Mouse (Mus musculus) gastrocnemius, postnatal 10 days (tissue): Measurements from ENCODE around the gene Zfp37. TPM values are rescaled to one million over a fixed set of nuclear protein-coding genes. Genes with fewer than 3 reads are reported as not detected.
"Not testable (repeated sequence)": the region's sequence is repeated elsewhere in the genome, so short reads cannot be mapped to it uniquely, and the experiment has no call there.

Experiments
- DNase-seq: peaks from one replicate; pipeline ENCODE4 v3.0.0; 2021; ENCODE audit warnings: mixed read lengths
- long read RNA-seq, 2 experiments: library from polyadenylated mRNA; stranded (forward); transcript quantifications; one replicate each; pipeline ENCODE4 v2.0.0; 2021
- total RNA-seq, 2 experiments: library from RNA; stranded (reverse); gene quantifications; 2 replicates each; pipeline ENCODE4 v1.2.3; 2021

The Zfp37 gene
- 1 to 10 TPM; 3.0 to 3.3 TPM for total RNA-seq
- long read RNA-seq, experiment 1, partial matches to known transcripts = 0 of 2 reads
- long read RNA-seq, experiment 1, other reads (novel, unspliced or antisense) = 0 of 2 reads
- long read RNA-seq, experiment 2 = 0 reads

- DNase-seq = peak; percentile 5
These were observed at the start of gene Zfp37 for GRCm38 (mm10) chr4:62230769-62231168. Gene Zfp37, minus strand, starts transcription at chr4:62231047.

GRCm38 (mm10) chr4:62278081-62278480, 47.2 kb upstream of the Zfp37 start:
- no peak for DNase-seq

DNA sequence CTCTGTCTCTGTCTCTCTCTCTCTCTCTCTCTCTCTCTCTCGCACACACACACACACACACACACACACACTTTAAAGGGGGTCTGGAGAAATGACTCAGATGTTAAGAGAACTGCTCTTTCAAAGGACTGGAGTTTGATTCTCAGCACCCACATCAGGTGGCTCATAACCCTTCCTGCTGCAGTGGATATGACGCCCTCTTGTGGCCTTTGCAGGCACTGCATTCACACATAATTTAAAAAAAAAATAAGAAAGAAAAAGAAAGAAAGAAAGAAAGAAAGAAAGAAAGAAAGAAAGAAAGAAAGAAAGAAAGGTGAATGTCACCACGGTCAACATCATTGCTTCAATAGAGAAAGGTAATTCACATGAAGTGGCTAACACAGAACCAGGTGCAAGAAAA, 46.4 kb upstream of the Zfp37 start:
- DNase-seq = no peak

DNA sequence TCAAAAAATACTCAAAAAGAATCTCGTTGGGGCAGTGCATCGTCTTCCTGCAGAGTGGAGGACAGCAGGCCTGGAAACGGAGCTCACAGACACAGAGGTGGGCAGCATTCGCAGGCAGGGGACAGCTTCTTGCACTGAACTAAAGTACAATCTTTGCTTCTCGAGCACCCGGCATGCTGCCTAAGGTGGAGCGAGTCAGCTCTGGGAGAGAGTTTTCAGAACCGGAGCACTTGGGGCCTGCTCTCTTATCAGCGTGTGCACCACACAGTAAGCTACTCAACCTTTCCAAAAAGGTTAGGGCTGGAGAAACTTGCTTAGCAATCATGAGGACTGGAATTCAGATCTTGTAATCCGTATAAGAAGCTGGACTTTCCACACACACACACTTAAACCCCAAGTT, 45.8 kb upstream of the Zfp37 start:
- DNase-seq = no peak

- DNase-seq = no peak
These were observed 44.1 kb upstream of the Zfp37 start for GRCm38 (mm10) chr4:62274841-62275536.

DNA sequence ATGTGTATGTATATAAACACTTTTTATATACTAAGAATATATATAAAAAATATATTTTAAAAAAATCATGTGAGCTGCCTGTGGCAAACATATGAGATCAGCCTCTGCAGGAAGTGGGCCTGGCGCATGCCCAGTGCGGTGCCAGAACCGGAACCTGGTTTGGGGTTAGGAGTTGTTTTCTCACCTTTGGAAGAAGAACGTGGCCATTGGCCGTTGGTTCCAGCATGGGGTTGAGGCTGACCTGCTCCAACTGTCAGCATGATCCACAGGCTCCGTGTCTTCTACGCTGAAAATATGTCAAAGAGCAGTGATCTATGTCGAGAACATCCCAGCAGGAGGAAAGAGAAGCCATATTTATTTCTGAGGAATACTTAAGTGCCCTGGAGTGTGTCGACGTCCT, 43.1 kb upstream of the Zfp37 start:
- no peak for DNase-seq

GRCm38 (mm10) chr4:62272696-62273095, 41.8 kb upstream of the Zfp37 start:
- DNase-seq = no peak

GRCm38 (mm10) chr4:62267101-62267500, 36.3 kb upstream of the Zfp37 start:
- DNase-seq = no peak

DNA sequence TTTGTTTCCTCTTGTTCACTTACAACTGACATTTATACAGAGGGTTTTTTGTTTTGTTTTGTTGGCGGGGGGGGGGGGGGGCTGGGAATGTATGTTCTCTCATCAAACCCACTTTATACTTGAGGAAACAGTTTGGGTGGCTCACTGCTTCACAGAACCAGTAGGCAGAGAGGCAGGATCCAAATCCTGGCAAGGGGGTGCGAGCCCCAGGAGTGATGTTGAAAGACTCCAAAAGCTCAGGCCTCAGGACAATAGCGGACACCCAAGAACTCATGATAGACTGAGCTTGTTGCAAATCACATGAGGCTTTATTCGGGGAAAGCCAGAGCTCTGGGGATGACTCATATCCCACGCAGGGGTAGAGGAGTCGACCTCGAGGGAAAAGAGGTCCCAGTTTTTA, 35.2 kb upstream of the Zfp37 start:
- not testable (repeated sequence) for DNase-seq

DNA sequence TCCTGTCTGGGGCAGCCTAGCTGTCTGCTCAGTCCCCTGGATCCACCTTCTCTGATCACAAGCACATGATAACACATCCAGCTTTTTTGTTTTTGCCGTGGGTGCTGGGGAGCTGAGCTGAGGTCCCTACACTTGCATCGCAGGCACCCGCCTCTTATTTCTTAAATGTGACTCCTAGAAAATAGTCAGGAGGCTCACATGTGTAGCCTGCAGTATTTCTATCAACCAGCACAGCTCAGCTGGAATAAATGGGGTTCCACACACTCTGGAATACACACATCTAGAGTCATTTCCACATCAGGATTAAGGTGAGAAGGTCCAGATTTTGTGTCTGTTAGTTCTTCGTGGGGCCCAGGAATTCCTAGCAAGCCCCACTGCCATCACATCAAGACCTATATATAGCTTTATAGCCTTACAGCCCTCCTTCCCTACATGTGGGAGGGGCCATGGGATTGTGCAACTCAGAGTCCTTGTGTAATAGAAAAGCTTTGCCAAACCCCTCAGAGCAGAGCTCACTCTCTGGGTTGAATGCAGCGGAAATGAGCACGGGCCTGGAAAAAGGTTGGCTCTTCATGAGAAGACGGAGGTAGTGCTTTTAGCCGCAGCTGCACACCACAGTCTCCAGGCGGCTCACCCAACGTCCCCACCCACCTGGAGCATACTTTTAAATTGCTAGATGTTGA, 34.4 kb upstream of the Zfp37 start:
- DNase-seq = no peak

DNA sequence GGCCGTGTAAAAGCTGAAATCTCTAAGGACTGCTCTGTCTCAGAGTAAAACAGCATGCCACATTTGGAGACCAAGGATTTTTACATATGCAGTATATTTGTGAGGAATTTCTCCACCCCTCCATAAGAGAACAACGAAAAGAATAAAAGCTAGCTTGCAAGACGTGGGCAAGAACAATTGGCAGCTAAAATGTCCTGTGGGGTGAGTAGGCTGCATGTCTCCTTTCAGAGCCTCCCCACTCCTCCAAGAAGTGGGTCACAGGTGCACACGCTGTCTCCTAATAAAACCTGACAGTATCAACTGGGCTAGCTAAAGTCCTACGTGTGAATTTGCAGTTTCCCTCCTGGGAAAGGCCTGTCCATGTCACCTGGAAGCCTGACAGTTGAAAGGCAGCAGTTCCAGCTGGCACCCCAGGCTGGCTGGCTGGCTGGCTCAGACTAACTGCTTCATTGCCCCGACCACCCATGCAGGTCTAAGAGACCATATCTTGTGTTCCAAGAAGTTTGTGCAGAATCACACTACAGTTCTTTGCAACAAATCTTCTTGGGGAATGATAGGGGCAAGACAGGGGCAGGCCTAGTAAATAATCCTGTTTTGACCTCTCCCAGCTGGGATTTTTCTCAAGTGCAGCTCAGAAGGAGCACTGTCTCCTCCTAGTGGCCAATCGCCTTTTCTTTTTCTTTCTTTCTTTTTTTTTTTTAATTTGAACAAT, 32.4 kb upstream of the Zfp37 start:
- DNase-seq = no peak

GRCm38 (mm10) chr4:62262276-62262675, 31.4 kb upstream of the Zfp37 start, which contains the start of gene Slc31a2:
Gene Slc31a2, plus strand, starts transcription at chr4:62262562.
- no peak for DNase-seq

DNA sequence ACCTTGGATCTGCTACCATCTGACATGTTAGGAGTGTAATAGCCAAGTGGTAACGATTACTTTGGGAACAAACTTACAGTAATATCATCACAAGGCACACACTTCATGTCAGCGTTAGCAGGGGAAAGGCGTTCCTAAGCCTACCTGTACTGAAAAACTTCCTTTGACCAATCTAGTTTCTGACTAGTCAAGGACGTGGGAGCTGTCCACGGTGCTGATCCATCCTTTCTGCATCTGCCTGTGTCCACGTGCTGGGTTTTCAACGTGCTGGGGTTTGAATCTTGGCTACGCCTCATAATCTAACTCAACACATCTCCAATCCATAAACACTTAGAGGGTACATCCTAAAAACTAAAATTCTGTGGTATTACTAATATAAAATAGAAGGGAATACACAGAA, 26.1 kb upstream of the Zfp37 start:
- peak; percentile 44 for DNase-seq

GRCm38 (mm10) chr4:62254551-62254950, 23.7 kb upstream of the Zfp37 start:
- no peak for DNase-seq

GRCm38 (mm10) chr4:62251776-62252175, 20.9 kb upstream of the Zfp37 start:
- DNase-seq = no peak

DNA sequence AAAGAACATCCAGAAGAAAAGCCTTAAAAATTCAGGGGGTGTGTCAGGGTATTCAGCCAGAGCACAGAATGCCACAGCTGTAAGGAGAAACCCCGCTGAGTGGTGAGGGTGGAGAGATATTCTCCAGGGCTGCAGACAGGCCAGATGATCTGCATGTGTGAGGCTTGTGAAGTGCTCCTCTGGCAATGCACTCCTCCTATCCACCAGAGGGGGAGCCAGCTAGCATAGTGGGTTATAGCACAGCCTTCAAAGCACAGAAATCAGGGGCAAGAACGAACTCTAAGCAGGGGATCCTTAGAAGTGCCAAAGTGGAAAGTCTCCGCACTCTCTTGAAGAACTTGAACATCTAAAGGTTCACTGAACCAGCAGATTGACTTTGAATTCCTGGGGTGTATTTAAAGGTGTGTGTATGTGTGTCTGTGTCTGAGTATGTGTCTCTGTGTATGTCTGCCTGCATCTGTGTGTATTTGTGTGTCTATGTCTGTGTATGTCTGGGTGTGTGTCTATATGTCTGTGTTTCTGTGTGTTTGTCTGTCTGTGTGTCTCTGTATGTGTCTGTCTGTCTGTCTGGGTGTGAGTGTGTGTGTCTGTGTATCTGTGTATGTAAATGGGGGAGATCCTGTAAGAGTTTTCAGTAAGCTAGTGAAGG, 20.2 kb upstream of the Zfp37 start:
- no peak for DNase-seq

- no peak for DNase-seq
These were observed 17.5 kb upstream of the Zfp37 start for GRCm38 (mm10) chr4:62248328-62248727.

DNA sequence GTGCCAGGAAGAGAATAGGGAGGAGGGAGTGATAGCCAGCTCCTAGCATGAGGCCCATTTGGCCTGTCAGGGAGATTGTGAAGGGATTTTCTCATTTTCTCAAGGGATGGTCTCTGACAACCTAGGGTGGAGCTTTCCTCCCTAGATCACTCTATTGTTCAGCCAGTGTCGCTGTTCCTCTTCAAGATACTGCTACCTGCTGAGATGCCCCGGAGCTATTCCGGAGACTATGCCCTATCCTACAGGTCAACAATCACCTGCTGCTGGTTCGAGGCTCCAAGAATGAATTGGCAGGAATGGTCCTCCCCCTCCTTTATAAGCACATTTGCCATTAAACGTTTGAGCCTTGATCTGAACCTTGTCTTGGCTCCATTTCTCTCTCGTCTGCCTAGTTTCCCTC, 9.7 kb upstream of the Zfp37 start:
- no peak for DNase-seq

DNA sequence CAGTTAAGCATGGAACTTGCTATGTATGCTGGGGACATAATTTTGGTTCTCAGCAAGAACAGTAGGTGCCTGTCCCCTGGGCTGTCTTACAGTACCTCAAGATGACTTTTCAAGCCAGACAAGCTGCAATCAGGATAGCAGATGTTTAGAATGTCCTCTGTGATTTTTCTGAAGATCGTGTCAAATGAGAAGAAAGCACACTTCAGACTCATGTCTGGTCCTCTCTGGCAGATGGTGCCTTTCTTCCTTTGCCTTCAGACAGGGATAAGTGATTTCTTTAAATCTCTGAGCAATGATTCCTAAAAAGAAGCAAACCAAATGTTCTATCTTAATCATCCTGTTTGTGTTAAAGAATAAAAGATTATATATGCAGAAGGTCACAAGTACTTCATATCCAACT, 694 bp downstream of the Zfp37 start:
- DNase-seq = no peak

DNA sequence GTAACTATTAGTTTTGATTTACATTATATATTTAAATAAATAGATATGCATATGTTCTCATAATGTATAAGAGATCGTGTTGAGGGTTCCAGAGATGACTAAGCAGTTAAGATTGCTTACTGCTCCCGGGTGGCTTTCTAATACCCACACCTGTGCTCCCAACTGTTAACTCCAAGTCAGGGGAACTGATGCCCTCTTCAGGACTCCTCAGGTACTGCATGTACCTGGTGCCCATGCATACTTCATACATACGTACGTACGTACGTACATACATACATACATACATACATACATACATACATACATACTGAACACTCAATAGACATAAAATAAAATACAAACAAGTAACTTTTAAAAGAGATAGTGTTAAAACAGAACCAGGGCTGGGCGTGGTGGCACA, 1.4 kb downstream of the Zfp37 start:
- no peak for DNase-seq

- DNase-seq = peak; percentile 51
These were observed 2.5 kb downstream of the Zfp37 start for GRCm38 (mm10) chr4:62228391-62228790.

GRCm38 (mm10) chr4:62213490-62213889, 17.4 kb downstream of the Zfp37 start:
- DNase-seq = no peak

DNA sequence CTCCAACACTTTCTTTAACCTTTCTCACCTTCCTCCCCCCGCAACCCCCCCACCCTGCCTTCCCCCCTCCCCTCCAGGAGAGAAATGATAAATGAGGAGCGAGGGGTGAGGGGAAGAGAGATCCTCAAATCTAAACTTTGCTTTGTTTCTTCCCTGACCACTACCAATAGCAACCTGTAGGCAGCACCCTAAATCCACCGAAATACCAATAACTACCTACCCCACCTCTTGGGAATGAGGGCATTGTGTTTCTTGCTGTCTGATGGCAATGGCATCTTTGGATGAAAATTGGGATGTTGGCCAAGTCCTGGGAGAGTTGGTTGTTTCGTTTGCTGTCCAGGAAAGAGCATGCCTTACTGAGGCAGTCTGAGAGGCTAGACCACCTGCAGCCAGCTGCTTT, 20.8 kb downstream of the Zfp37 start:
- no peak for DNase-seq
